Mouse (Mus musculus) ES-Bruce4 (cell line): ENCODE measurements around the gene Hcn2.

Source experiments
- CTCF ChIP-seq: IDR thresholded peaks from one replicate; pipeline ENCODE4 v1.8.1; 2011; ENCODE audit warnings: low read depth, low read length
- POLR2A ChIP-seq: IDR thresholded peaks from one replicate; pipeline ENCODE4 v1.8.1; 2011; ENCODE audit warnings: low read length; ENCODE audit not compliant: insufficient read depth

- TF ChIP-seq CTCF (no peak), POLR2A (no peak)
Measured at GRCm38 (mm10) chr10:79693580-79694378, 22.7 kb upstream of the Hcn2 start.
